Mouse (Mus musculus): ENCODE data around the gene Cbfb.
"Not testable (repeated sequence)": the region's sequence is repeated elsewhere in the genome, so short reads cannot be mapped to it uniquely, and the experiment has no call there.

Cbfb gene

GRCm38 (mm10) chr8:105170381-105171115 lies at the start of gene Cbfb:
Gene Cbfb (plus strand): TSS chr8:105170674.
- peak; percentile 96 for DNase-seq (ENCODE audit: low spot score)

DNA sequence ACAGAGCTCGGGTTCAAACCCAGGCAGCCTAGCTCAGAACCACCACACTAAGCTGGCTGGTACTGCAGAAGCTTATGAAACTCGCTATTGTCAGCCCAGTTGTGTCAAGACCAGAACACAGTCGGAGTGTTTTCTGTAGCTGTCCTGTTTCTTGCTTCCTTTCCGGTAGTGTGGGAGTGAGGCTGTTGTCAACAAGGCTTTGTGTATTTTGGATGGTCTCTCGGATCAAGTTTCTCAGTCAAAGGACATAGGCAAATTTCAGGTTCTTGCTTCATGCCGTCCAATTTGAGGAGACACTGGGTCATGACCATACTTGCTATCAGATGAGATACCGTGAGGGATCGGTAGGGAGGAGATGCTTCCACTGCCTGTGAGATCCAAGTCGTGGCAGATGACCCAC lies 40.6 kb upstream of the Cbfb start:
- DNase-seq (ENCODE audit: low spot score), result no peak

DNA sequence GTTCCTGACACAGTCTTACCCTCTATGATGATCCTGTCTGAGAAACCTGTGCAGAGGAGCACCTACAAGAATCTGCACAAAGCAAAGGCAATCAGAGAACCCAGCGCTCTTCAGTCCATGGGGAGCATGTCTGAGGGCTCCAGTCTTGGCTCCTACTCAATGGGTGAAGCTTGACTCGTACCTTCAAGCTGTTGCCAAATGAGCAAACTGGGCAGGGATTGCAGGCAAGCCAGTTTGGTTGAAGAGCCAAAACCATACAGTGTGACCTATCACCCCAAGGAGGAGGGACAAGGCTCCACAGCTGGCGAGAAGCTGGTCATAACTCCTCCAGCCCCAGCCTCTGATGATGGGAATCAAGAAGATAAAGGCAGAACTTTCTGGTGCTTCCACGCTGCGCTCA lies 39.0 kb upstream of the Cbfb start, which contains the start of gene Ces4a:
TSS of gene Ces4a (plus strand) at position 292 of the 400 bp plus-strand sequence.
- DNase-seq (ENCODE audit: low spot score), result no peak

DNA sequence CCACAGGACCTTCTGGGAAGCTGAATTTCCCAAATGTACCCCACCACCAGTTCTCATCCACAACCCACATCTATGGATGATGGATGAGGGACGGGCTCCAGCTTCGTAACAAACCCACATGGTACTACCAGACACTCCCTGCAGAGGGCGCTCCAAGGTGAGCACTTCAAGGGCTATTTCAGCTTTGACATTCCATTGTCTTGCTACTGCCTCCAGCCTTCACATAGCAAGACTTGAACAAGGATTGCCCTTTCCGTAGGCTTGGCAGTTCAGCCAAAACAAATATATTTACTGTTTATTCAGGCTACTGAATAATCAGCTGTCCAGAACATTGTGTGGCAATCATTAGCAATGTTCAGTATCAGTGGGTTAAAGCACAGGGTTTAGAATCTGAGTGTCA lies 32.1 kb upstream of the Cbfb start:
- peak; percentile 89 for DNase-seq (ENCODE audit: low spot score)

DNA sequence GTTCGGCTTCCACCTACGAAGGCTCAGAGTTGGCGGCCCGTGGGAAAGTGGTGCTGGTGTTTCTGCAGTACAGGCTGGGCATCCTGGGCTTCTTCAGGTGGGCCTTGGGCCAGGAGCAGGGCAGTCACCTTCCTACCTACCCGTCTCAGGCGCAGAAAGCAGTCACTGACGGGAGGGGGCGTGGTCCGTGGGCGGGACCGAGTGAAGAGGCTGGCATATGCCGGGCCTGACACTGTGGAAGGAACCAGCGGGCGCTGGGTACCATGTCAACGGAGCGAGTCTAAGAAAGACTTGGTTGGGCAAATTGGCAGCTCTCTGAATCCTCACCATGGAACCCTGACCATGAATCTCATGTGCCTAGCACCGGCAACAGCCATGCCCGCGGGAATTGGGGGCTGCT lies 28.1 kb upstream of the Cbfb start:
- peak; percentile 53 for DNase-seq (ENCODE audit: low spot score)

DNA sequence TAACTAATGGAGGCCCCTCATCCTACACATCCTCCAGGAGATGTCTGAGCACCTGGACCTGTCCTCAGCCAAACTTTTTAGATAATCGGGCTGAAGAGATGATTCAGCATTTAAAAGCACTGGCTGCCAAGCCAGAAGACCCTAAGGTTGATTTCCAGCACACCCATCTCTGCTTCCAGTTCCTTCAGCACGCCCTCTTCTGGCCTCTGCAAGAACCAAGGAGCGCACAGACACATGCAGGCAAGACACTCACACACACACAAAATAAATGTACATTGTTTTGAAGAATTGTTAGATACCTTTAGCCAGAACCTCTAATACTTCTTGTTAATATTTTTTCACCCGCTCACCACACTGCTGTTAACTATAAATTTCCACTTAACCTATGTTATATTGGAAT lies 18.8 kb upstream of the Cbfb start:
- DNase-seq (ENCODE audit: low spot score), result no peak

DNA sequence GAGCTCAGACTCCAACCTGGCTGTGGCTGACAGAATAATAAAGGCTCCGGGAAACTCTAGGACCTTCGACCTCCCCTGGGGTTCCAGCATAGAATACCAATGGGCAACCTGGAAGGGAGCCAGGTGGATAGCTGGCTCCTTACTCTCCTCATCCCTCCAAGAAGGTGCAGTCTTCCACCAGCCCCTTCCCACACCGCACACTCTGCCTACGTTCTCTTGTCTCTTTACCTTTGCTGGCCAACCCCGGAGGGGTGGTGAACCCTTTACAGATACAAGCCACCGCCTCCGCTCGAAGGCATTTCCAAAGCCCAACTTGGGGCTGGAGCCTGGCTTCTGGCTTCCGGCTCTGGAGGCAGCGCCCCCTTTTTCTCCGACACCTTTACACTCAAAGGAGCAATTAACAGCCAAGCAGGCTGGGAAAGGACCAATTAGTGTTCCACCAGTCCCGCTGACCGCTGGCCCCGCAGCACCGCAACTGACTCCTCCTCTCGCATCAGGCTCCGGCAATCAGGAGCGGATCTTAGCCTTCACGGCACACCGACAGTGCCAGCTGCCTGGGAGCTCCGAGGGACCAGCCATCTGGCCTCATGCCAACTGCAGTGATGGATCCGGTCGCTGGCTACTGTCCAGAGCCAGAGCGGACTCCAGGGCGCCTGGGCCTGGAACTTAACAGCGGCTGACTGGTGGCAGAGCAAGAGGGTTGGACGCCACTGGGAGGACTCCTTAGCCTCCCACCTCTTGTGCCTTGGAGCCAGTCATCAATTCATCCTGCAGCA lies 17.7 kb upstream of the Cbfb start:
- peak; percentile 83 for DNase-seq (ENCODE audit: low spot score)

DNA sequence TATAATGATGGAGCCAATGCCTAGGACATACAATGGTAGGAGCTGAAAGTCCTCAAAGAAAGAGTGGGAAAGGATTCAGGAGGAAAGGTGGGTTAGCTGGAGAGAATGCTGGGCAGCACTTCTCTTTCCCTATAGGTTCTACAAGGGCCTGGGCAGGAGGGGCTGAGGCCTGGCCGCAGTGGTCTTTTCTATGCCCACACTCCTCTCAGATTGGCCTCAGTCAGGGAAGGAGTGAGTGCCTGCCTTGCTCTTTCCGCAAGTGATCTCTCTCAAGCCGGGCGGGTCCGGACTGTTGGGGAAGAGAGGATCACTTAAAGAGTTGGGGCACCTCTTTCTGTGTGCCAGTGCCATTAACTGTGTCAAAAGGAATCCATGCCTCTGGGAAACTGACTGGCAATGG lies 16.2 kb upstream of the Cbfb start:
- DNase-seq (ENCODE audit: low spot score), result no peak

- DNase-seq (ENCODE audit: low spot score), result no peak
These were observed 15.3 kb upstream of the Cbfb start for GRCm38 (mm10) chr8:105155091-105155745.

DNA sequence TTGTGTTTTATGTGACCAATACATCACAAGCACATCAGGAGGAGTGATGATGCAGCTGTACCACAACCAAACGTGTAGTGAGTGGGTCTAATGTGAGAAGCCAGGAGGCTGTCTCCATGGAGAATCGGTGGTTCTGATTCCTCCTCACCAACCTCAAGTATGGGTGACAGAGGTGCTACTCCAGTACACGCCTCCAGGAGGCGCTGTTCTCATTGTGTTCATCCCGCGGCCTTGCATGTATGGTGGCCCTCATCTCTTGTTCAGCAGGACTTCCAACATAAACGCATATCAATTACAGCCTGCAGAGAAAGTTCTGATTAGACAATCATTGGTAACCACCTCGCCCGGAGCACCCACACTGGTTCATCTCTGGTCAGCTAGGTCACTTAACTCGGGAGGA lies 12.9 kb upstream of the Cbfb start:
- DNase-seq (ENCODE audit: low spot score), result peak; percentile 67

GRCm38 (mm10) chr8:105158084-105158483 lies 12.4 kb upstream of the Cbfb start:
- no peak for DNase-seq (ENCODE audit: low spot score)

DNA sequence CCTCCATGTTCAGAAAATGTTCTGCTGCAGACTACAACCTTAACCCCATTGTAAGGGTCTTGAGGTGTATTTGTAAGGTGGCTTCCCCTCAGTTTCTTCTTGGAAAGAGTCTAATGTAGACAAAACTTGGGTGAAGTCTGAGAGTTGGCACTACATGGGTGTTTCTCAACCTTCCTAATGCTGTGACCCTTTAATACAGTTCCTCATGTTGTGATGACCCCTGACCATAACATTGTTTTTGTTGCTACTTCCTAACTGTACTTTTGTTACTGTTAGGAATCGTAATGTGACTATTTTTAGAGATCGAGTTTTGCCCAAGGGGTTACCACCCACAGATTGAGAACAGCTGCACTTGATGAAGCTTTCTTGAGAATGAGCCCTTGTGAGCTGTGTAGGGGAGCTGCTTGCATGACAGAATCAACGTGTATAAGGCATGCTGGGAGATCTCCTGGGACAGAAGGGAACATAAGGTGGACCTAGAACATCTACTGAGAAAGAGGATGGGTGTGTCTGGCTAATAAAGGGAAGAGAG lies 9.3 kb upstream of the Cbfb start:
- no peak for DNase-seq (ENCODE audit: low spot score)

DNA sequence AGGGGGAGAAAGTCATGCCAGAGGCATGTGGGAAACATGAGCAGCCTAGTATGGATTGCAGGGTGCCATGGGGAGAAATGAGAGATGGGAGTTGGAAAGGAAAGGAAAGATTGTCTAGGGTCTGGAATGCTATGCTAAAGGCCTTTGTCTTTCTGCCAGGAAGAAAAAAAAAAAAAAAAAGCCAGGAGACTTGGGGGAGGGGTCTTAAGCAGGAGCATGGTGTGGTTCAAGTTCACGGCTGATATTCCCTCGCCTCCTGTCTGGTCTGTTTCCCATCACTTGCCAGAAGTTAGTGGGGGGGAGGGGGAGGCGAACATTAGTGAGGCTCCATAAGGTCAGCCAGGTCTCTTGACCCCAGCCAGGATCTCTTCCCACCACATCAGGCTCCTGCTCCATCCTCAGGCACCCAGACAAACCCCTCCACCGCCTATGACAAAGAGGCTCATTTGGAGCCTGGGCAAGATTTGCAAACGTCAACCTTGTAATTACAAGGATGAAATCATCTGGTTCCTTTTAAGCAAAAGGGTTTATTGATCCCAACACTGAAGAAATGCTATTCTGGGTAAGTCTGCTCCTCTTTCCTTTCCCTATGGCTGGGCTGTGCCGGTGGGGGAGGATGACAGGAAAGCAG lies 6.1 kb upstream of the Cbfb start:
- no peak for DNase-seq (ENCODE audit: low spot score)

- DNase-seq (ENCODE audit: low spot score), result peak; percentile 29
These were observed 5.3 kb upstream of the Cbfb start for GRCm38 (mm10) chr8:105165191-105165590.

DNA sequence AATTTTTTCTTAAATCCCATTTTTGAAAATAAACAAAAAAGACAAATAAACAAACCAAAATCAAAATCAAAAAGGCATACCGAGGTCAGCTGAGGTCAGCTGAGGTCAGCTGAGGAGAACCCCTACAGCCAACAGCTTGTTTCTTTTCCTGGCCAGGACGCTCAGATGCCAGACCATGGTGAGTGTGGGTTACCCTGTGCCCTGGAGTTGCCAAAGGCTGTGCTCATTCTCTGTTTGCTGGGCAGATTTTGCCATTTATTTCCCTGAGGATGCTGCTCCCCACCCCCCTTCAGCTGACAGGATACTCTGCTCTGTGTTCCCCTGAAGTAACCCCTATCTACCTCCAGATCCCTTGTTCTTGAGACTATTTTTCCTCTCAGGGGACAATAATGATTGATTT lies 3.4 kb upstream of the Cbfb start:
- no peak for DNase-seq (ENCODE audit: low spot score)

GRCm38 (mm10) chr8:105169582-105169981 lies 892 bp upstream of the Cbfb start:
- no peak for DNase-seq (ENCODE audit: low spot score)

GRCm38 (mm10) chr8:105170041-105170380 lies 463 bp upstream of the Cbfb start:
- DNase-seq (ENCODE audit: low spot score), result no peak

GRCm38 (mm10) chr8:105171116-105172002 lies 885 bp downstream of the Cbfb start:
- peak; percentile 75 for DNase-seq (ENCODE audit: low spot score)

GRCm38 (mm10) chr8:105172003-105172362 lies 1.5 kb downstream of the Cbfb start:
- DNase-seq (ENCODE audit: low spot score), result no peak

DNA sequence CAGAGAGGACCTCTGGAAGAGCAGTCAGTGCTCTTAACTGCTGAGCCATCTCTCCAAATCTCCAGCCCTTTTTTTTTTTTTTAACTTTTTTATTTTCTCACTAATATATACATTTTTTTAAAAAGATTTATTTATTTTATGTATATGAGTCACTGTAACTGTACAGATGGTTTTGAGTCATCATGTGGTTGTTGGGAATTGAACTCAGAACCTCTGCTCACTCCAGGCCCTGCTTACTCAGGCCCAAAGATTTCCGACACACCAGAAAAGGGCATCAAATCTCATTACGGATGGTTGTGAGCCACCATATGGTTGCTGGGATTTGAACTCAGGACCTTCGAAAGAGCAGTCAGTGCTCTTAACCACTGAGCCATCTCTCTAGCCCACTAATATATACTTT lies 4.8 kb downstream of the Cbfb start:
- DNase-seq (ENCODE audit: low spot score), result not testable (repeated sequence)

- DNase-seq (ENCODE audit: low spot score), result no peak
These were observed 7.8 kb downstream of the Cbfb start for GRCm38 (mm10) chr8:105178211-105178800.
